Mouse (Mus musculus) forebrain, embryonic 13.5 days (tissue): ENCODE measurements at regions not wholly inside any gene's neighbourhood (a gene's known extent, or its start where the extent isn't known, plus 50 kb on each side); places are given as distances from the start of the nearest gene placed in this dataset.
A peak's percentile ranks its signal among the peaks of the same experiment; 100 is the strongest.
"Not testable (repeated sequence)": the region's sequence is repeated elsewhere in the genome, so short reads cannot be mapped to it uniquely, and the experiment has no call there.

Experiments used
- ATAC-seq: fragments of 200-750 bp; cut with Nextera tagmentation; 2 replicates; pipeline ENCODE4 v1.8.0; 2017
- H3K27ac ChIP-seq: fragments of 300-500 bp; sonication (generic); 2 replicates; pipeline ENCODE4 v1.5.1; 2015; ENCODE audit warnings: inconsistent platforms, mild to moderate bottlenecking, moderate library complexity
- H3K27me3 ChIP-seq: fragments of 300-500 bp; sonication (generic); 2 replicates; pipeline ENCODE4 v1.6.1; 2015; ENCODE audit warnings: mild to moderate bottlenecking, inconsistent platforms
- H3K36me3 ChIP-seq: fragments of 300-500 bp; sonication (generic); 2 replicates; pipeline ENCODE4 v1.6.1; 2015; ENCODE audit warnings: mild to moderate bottlenecking, inconsistent platforms; ENCODE audit not compliant: poor library complexity, severe bottlenecking
- H3K4me1 ChIP-seq: fragments of 300-500 bp; sonication (generic); 2 replicates; pipeline ENCODE4 v1.6.1; 2015; ENCODE audit warnings: inconsistent platforms
- H3K4me2 ChIP-seq: fragments of 300-500 bp; sonication (generic); 2 replicates; pipeline ENCODE4 v1.6.1; 2015; ENCODE audit warnings: inconsistent platforms, mild to moderate bottlenecking, moderate library complexity
- H3K4me3 ChIP-seq: fragments of 300-500 bp; sonication (generic); 2 replicates; pipeline ENCODE4 v1.5.1; 2015; ENCODE audit warnings: mild to moderate bottlenecking, inconsistent platforms
- H3K9ac ChIP-seq: fragments of 300-500 bp; sonication (generic); 2 replicates; pipeline ENCODE4 v1.6.1; 2015; ENCODE audit warnings: mild to moderate bottlenecking, inconsistent platforms
- H3K9me3 ChIP-seq: fragments of 300-500 bp; sonication (generic); replicated peaks from 2 replicates; pipeline ENCODE4 v1.6.1; 2016; ENCODE audit warnings: inconsistent platforms
- WGBS: fragments of 180-500 bp; shearing (Covaris S2); methylation state at CpG from one replicate; pipeline ENCODE4 v1.1.7; 2015; 5-methylcytosine and 5-hydroxymethylcytosine counted together

- H3K27me3 ChIP-seq, H3K9me3 ChIP-seq, ATAC-seq, H3K4me2 ChIP-seq, H3K27ac ChIP-seq, H3K4me3 ChIP-seq, H3K4me1 ChIP-seq, H3K36me3 ChIP-seq, H3K9ac ChIP-seq: not testable (repeated sequence)
- WGBS: 82% methylated on average over 5 of the region's 5 CpGs
Measured at GRCm38 (mm10) chr6:64948839-64949238, 93.5 kb upstream of the Smarcad1 start.

- H3K4me2 ChIP-seq: peak overlapping the region; percentile 37; the same call in 1 of the 2 replicates
Measured at GRCm38 (mm10) chr6:64961608-64962486, 80.5 kb upstream of the Smarcad1 start.

GRCm38 (mm10) chr6:64962612-64963011 lies 79.8 kb upstream of the Smarcad1 start:
- no peaks in the 10 kb centered on the region for H3K9me3 ChIP-seq
- H3K36me3 ChIP-seq: no peaks in the 10 kb centered on the region
- no peak overlapping the region for H3K9ac ChIP-seq
- H3K4me3 ChIP-seq: no peak overlapping the region
- H3K27ac ChIP-seq: no peak overlapping the region
- H3K27me3 ChIP-seq: no peaks in the 10 kb centered on the region
- 19% methylated on average over 5 of the region's 5 CpGs for WGBS
- H3K4me2 ChIP-seq: no peak overlapping the region
- H3K4me1 ChIP-seq: peaks cover 9% of the 10 kb centered on the region; the same call in 1 of the 2 replicates
- 0 out of 2 replicates have a peak, but pooled peaks have one; percentile 48 for ATAC-seq

More at GRCm38 (mm10) chr6:64961608-64962486, 80.5 kb upstream of the Smarcad1 start:
- no peak overlapping the region for H3K4me3 ChIP-seq
- peak; percentile 57; the same call in 1 of the 2 replicates for ATAC-seq
- H3K27ac ChIP-seq: no peak overlapping the region
- no peak overlapping the region for H3K9ac ChIP-seq
- no peaks in the 10 kb centered on the region for H3K9me3 ChIP-seq
- H3K36me3 ChIP-seq: no peaks in the 10 kb centered on the region
- 49% methylated on average over 16 of the region's 16 CpGs for WGBS
- no peaks in the 10 kb centered on the region for H3K27me3 ChIP-seq
- peaks cover 9% of the 10 kb centered on the region; the same call in 1 of the 2 replicates for H3K4me1 ChIP-seq

GRCm38 (mm10) chr6:64964664-64965063 lies 77.7 kb upstream of the Smarcad1 start:
- ATAC-seq: no peak
- H3K4me1 ChIP-seq: peaks cover 9% of the 10 kb centered on the region; the same call in 1 of the 2 replicates
- no peaks in the 10 kb centered on the region for H3K27me3 ChIP-seq
- no peak overlapping the region for H3K9ac ChIP-seq
- WGBS: 82% methylated on average over 6 of the region's 6 CpGs
- no peak overlapping the region for H3K4me2 ChIP-seq
- no peaks in the 10 kb centered on the region for H3K36me3 ChIP-seq
- no peak overlapping the region for H3K4me3 ChIP-seq
- no peaks in the 10 kb centered on the region for H3K9me3 ChIP-seq
- no peak overlapping the region for H3K27ac ChIP-seq

- 75% methylated on average over 1 of the region's 1 CpGs for WGBS
- Histone ChIP-seq H3K4me1 (peaks cover 9% of the 10 kb centered on the region; the same call in 1 of the 2 replicates), H3K9ac (no peak overlapping the region), H3K4me3 (no peak overlapping the region), H3K36me3 (no peaks in the 10 kb centered on the region), H3K9me3 (no peaks in the 10 kb centered on the region), H3K27ac (no peak overlapping the region), H3K27me3 (no peaks in the 10 kb centered on the region), H3K4me2 (no peak overlapping the region)
- no peak for ATAC-seq
Measured at GRCm38 (mm10) chr6:64965203-64965602, 77.2 kb upstream of the Smarcad1 start.

- WGBS: 79% methylated on average over 8 of the region's 8 CpGs
- no peaks in the 10 kb centered on the region for H3K36me3 ChIP-seq
- no peaks in the 10 kb centered on the region for H3K27me3 ChIP-seq
- no peak overlapping the region for H3K9ac ChIP-seq
- no peaks in the 10 kb centered on the region for H3K9me3 ChIP-seq
- H3K4me2 ChIP-seq: no peak overlapping the region
- no peak overlapping the region for H3K4me3 ChIP-seq
- no peak overlapping the region for H3K27ac ChIP-seq
- H3K4me1 ChIP-seq: no peaks in the 10 kb centered on the region
- 0 out of 2 replicates have a peak, but pooled peaks have one; percentile 19 for ATAC-seq
Measured at GRCm38 (mm10) chr6:64970158-64970557, 72.2 kb upstream of the Smarcad1 start.

- Histone ChIP-seq H3K27ac (no peak overlapping the region), H3K27me3 (no peaks in the 10 kb centered on the region), H3K36me3 (no peaks in the 10 kb centered on the region), H3K9ac (no peak overlapping the region), H3K4me2 (no peak overlapping the region), H3K9me3 (no peaks in the 10 kb centered on the region), H3K4me3 (no peak overlapping the region), H3K4me1 (no peaks in the 10 kb centered on the region)
- ATAC-seq: no peak
- 47% methylated on average over 2 of the region's 2 CpGs for WGBS
Measured at GRCm38 (mm10) chr6:64973968-64974367, 68.4 kb upstream of the Smarcad1 start.

- not testable (repeated sequence) for H3K9me3 ChIP-seq, H3K4me1 ChIP-seq, H3K27ac ChIP-seq, H3K27me3 ChIP-seq, H3K36me3 ChIP-seq, H3K9ac ChIP-seq, H3K4me2 ChIP-seq, ATAC-seq, H3K4me3 ChIP-seq
- 91% methylated on average over 1 of the region's 1 CpGs for WGBS
Measured at GRCm38 (mm10) chr6:64974453-64974852, 67.9 kb upstream of the Smarcad1 start.

- Histone ChIP-seq H3K36me3 (no peaks in the 10 kb centered on the region), H3K27ac (no peak overlapping the region), H3K9ac (no peak overlapping the region), H3K4me3 (no peak overlapping the region), H3K27me3 (no peaks in the 10 kb centered on the region), H3K4me2 (no peak overlapping the region), H3K9me3 (no peaks in the 10 kb centered on the region), H3K4me1 (no peaks in the 10 kb centered on the region)
- no peak for ATAC-seq
- 39% methylated on average over 2 of the region's 2 CpGs for WGBS
Measured at GRCm38 (mm10) chr6:64982132-64982531, 60.3 kb upstream of the Smarcad1 start.
